Comparison of ENCODE assay signal across 8 mouse cellular contexts in the genomic region with DNA sequence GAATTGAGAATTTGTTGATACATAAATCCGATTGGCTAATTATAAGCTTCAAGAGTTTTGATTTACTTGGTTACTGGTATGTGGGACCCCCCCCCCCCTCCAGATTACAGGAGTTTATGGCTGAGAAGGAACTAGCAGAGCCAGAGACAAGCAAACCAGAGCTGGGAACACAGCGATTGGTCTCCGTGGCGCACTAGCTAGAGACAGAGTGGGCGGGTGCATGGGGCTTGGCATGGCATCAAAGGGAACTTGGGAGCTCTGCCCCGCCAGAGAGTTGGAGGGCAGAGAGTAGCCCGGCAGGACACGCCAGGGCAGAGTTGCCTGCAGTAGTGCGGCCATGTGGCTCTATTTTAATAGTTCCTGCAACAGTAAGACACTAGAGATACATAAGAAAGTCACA. TPM values are rescaled to one million over a fixed set of nuclear protein-coding genes. Genes with fewer than 3 reads are reported as not detected.
DNase-seq lines count a peak whose midpoint lies in the region; ATAC-seq and TF ChIP-seq lines count a peak whose summit lies in the region.

No protein-coding gene starts in this region.

- peak; percentile 18; the same call in 1 of the 2 replicates for TF ChIP-seq POLR2A in small intestine, adult 2 months (IDR thresholded peaks at IDR 0.05; ENCODE audit: low read depth, low read length)

- no peak for TF ChIP-seq CTCF in forebrain, postnatal 0 days (IDR thresholded peaks at IDR 0.05; ENCODE audit: low read depth)
- no peak for TF ChIP-seq CTCF in intestine, postnatal 0 days (IDR thresholded peaks at IDR 0.05; ENCODE audit: low read depth)
- no peak for TF ChIP-seq CTCF in small intestine, adult 2 months (IDR thresholded peaks at IDR 0.05; ENCODE audit: extremely low read depth, insufficient read length, insufficient replicate concordance, low read depth, low read length)

- H3K9ac ChIP-seq in forebrain, postnatal 0 days = no peak overlapping the region
- 0 out of 2 replicates have a peak overlapping the region, but pooled peaks have one; percentile 8 for H3K9ac ChIP-seq in intestine, postnatal 0 days (ENCODE audit: low read depth, low read length)
- H3K9ac ChIP-seq in forebrain, embryonic 12.5 days = no peak overlapping the region

- no peaks in the 10 kb centered on the region for H3K27me3 ChIP-seq in forebrain, postnatal 0 days (ENCODE audit: insufficient read depth, low read length)
- H3K27me3 ChIP-seq in forebrain, embryonic 10.5 days (ENCODE audit: poor library complexity, severe bottlenecking) = no peaks in the 10 kb centered on the region
- no peaks in the 10 kb centered on the region for H3K27me3 ChIP-seq in intestine, postnatal 0 days (replicated peaks; ENCODE audit: control insufficient read depth, insufficient read depth, low read length)
- H3K27me3 ChIP-seq in small intestine, adult 2 months (ENCODE audit: control insufficient read depth, insufficient read depth, low read length) = no peaks in the 10 kb centered on the region
- H3K27me3 ChIP-seq in forebrain, embryonic 12.5 days = no peaks in the 10 kb centered on the region

- intact Hi-C loops in left cerebral cortex, postnatal 4 days (cut with DNase I) = no loop called here

- WGBS in forebrain, postnatal 0 days = 45% methylated on average over 9 of the region's 9 CpGs
- WGBS in forebrain, embryonic 10.5 days = 87% methylated on average over 9 of the region's 9 CpGs
- WGBS in intestine, postnatal 0 days = 48% methylated on average over 9 of the region's 9 CpGs
- WGBS in small intestine, adult 2 months = 21% methylated on average over 9 of the region's 9 CpGs
- WGBS in forebrain, embryonic 12.5 days = 76% methylated on average over 9 of the region's 9 CpGs

- ATAC-seq in forebrain, postnatal 0 days = no peak; the same call in 1 of the 2 replicates
- peak; percentile 55 for ATAC-seq in common myeloid progenitor, adult 5-6 weeks (replicated peaks; ENCODE audit: low read depth, poor library complexity, severe bottlenecking)
- no peak for ATAC-seq in intestine, postnatal 0 days
- ATAC-seq in forebrain, embryonic 12.5 days (ENCODE audit: low FRiP score) = no peak

- peaks cover 22% of the 10 kb centered on the region for H3K36me3 ChIP-seq in forebrain, postnatal 0 days (ENCODE audit: insufficient read depth)
- H3K36me3 ChIP-seq in forebrain, embryonic 10.5 days (replicated peaks) = peaks cover 54% of the 10 kb centered on the region
- H3K36me3 ChIP-seq in intestine, postnatal 0 days (ENCODE audit: control insufficient read depth, insufficient read depth) = peaks cover 38% of the 10 kb centered on the region
- peaks cover 34% of the 10 kb centered on the region for H3K36me3 ChIP-seq in small intestine, adult 2 months (ENCODE audit: control insufficient read depth, insufficient read depth, low read length)
- H3K36me3 ChIP-seq in forebrain, embryonic 12.5 days (replicated peaks) = peaks cover 36% of the 10 kb centered on the region

- no peaks in the 10 kb centered on the region for H3K4me1 ChIP-seq in forebrain, postnatal 0 days (ENCODE audit: insufficient read depth)
- peaks cover 28% of the 10 kb centered on the region for H3K4me1 ChIP-seq in forebrain, embryonic 10.5 days
- H3K4me1 ChIP-seq in intestine, postnatal 0 days (replicated peaks; ENCODE audit: control insufficient read depth, insufficient read depth, low read length) = no peaks in the 10 kb centered on the region
- peaks cover 5% of the 10 kb centered on the region; the same call in 1 of the 2 replicates for H3K4me1 ChIP-seq in small intestine, adult 2 months (ENCODE audit: control insufficient read depth, insufficient read depth, insufficient read length, low read length)
- H3K4me1 ChIP-seq in forebrain, embryonic 12.5 days = peaks cover 15% of the 10 kb centered on the region

- no peak overlapping the region for H3K4me2 ChIP-seq in forebrain, postnatal 0 days (ENCODE audit: low read depth)
- peak overlapping the region; percentile 82 for H3K4me2 ChIP-seq in intestine, postnatal 0 days (replicated peaks; ENCODE audit: low read depth)
- no peak overlapping the region for H3K4me2 ChIP-seq in forebrain, embryonic 12.5 days

- no peak overlapping the region for H3K4me3 ChIP-seq in forebrain, postnatal 0 days (ENCODE audit: low read depth, low read length)
- no peak overlapping the region for H3K4me3 ChIP-seq in forebrain, embryonic 10.5 days
- H3K4me3 ChIP-seq in intestine, postnatal 0 days (ENCODE audit: low read depth, low read length) = no peak overlapping the region
- 0 out of 2 replicates have a peak overlapping the region, but pooled peaks have one; percentile 14 for H3K4me3 ChIP-seq in small intestine, adult 2 months (ENCODE audit: low read depth, low read length)
- H3K4me3 ChIP-seq in forebrain, embryonic 12.5 days (replicated peaks) = no peak overlapping the region

- no peak overlapping the region for H3K27ac ChIP-seq in forebrain, postnatal 0 days (ENCODE audit: low read depth, low read length)
- no peak overlapping the region for H3K27ac ChIP-seq in forebrain, embryonic 10.5 days
- no peak overlapping the region for H3K27ac ChIP-seq in intestine, postnatal 0 days (ENCODE audit: low read depth, low read length)
- H3K27ac ChIP-seq in small intestine, adult 2 months (ENCODE audit: insufficient read depth, low read depth, low read length) = no peak overlapping the region
- no peak overlapping the region for H3K27ac ChIP-seq in forebrain, embryonic 12.5 days

- DNase-seq in forebrain, postnatal 0 days = peak; percentile 63
- no peak for DNase-seq in forebrain, embryonic 10.5 days (ENCODE audit: extremely low spot score, low spot score)
- peak; percentile 84 for DNase-seq in Muller cell, postnatal 12 days (ENCODE audit: inconsistent ontology term)
- DNase-seq in left cerebral cortex, postnatal 4 days = peak; percentile 78

- no peaks in the 10 kb centered on the region for H3K9me3 ChIP-seq in forebrain, postnatal 0 days (ENCODE audit: low read length)
- no peaks in the 10 kb centered on the region for H3K9me3 ChIP-seq in forebrain, embryonic 10.5 days
- H3K9me3 ChIP-seq in intestine, postnatal 0 days (ENCODE audit: control insufficient read depth) = no peaks in the 10 kb centered on the region
- no peaks in the 10 kb centered on the region for H3K9me3 ChIP-seq in forebrain, embryonic 12.5 days

RNA-seq across cellular contexts. Expression of gene Rnpep, which starts 3.2 kb away (rescaled TPM):
- total RNA-seq in forebrain, postnatal 0 days (2014; rRNA removed) = 61.6 and 63.9 TPM in 2 replicates
- polyA plus RNA-seq in forebrain, postnatal 0 days (2015; fragmentation: Nextera tagmentation; extraction: Ambion mirVana) = 43.5 and 49.2 TPM in 2 replicates
- polyA plus RNA-seq in forebrain, embryonic 10.5 days (2016; fragmentation: Nextera tagmentation; extraction: Ambion mirVana) = 92.3 and 94.5 TPM in 2 replicates
- 34.2 and 51.4 TPM in 2 replicates for total RNA-seq in common myeloid progenitor, adult 5-6 weeks (2017)
- polyA plus RNA-seq in intestine, postnatal 0 days (2015; fragmentation: Nextera tagmentation; extraction: Ambion mirVana) = 136 and 141 TPM in 2 replicates
- total RNA-seq in left cerebral cortex, postnatal 4 days (2021) = 10 to 100 TPM; 57.4 to 60.6 TPM
- polyA plus RNA-seq in small intestine, adult 2 months (2012; rRNA removed) = 66.3 and 103 TPM in 2 replicates
- 93.0 and 97.7 TPM in 2 replicates for polyA plus RNA-seq in forebrain, embryonic 12.5 days (2016; fragmentation: Nextera tagmentation; extraction: Ambion mirVana)

RNA-seq across cellular contexts. Expression of gene Elf3, which starts 22.3 kb away (rescaled TPM):
- 0.08 TPM in 1 of 2 replicates, not detected in the other for total RNA-seq in forebrain, postnatal 0 days (2014; rRNA removed)
- 0.21 and 0.31 TPM in 2 replicates for polyA plus RNA-seq in forebrain, postnatal 0 days (2015; fragmentation: Nextera tagmentation; extraction: Ambion mirVana)
- polyA plus RNA-seq in forebrain, embryonic 10.5 days (2016; fragmentation: Nextera tagmentation; extraction: Ambion mirVana) = 3.3 and 4.0 TPM in 2 replicates
- total RNA-seq in common myeloid progenitor, adult 5-6 weeks (2017) = not detected in 2 replicates
- polyA plus RNA-seq in intestine, postnatal 0 days (2015; fragmentation: Nextera tagmentation; extraction: Ambion mirVana) = 159 and 164 TPM in 2 replicates
- under 1 TPM in 1 of 2 experiments, not detected in 1; 0.24 TPM for total RNA-seq in left cerebral cortex, postnatal 4 days (2021)
- 110 and 185 TPM in 2 replicates for polyA plus RNA-seq in small intestine, adult 2 months (2012; rRNA removed)
- 1.3 TPM in 2 replicates for polyA plus RNA-seq in forebrain, embryonic 12.5 days (2016; fragmentation: Nextera tagmentation; extraction: Ambion mirVana)

RNA-seq across cellular contexts. Expression of gene Timm17a, which starts 32.9 kb away (rescaled TPM):
- total RNA-seq in forebrain, postnatal 0 days (2014; rRNA removed) = 29.9 and 36.1 TPM in 2 replicates
- polyA plus RNA-seq in forebrain, postnatal 0 days (2015; fragmentation: Nextera tagmentation; extraction: Ambion mirVana) = 141 and 151 TPM in 2 replicates
- 197 TPM in 2 replicates for polyA plus RNA-seq in forebrain, embryonic 10.5 days (2016; fragmentation: Nextera tagmentation; extraction: Ambion mirVana)
- total RNA-seq in common myeloid progenitor, adult 5-6 weeks (2017) = 18.6 and 29.8 TPM in 2 replicates
- 257 and 271 TPM in 2 replicates for polyA plus RNA-seq in intestine, postnatal 0 days (2015; fragmentation: Nextera tagmentation; extraction: Ambion mirVana)
- total RNA-seq in left cerebral cortex, postnatal 4 days (2021) = 100 to 1,000 TPM; 109 to 112 TPM
- 22.5 and 24.1 TPM in 2 replicates for polyA plus RNA-seq in small intestine, adult 2 months (2012; rRNA removed)
- 142 and 159 TPM in 2 replicates for polyA plus RNA-seq in forebrain, embryonic 12.5 days (2016; fragmentation: Nextera tagmentation; extraction: Ambion mirVana)

RNA-seq across cellular contexts. Expression of gene Lmod1, which starts 44.0 kb away (rescaled TPM):
- 0.31 and 0.52 TPM in 2 replicates for total RNA-seq in forebrain, postnatal 0 days (2014; rRNA removed)
- 0.21 TPM in 2 replicates for polyA plus RNA-seq in forebrain, postnatal 0 days (2015; fragmentation: Nextera tagmentation; extraction: Ambion mirVana)
- polyA plus RNA-seq in forebrain, embryonic 10.5 days (2016; fragmentation: Nextera tagmentation; extraction: Ambion mirVana) = 0.36 and 0.41 TPM in 2 replicates
- not detected in 2 replicates for total RNA-seq in common myeloid progenitor, adult 5-6 weeks (2017)
- 11.8 and 13.5 TPM in 2 replicates for polyA plus RNA-seq in intestine, postnatal 0 days (2015; fragmentation: Nextera tagmentation; extraction: Ambion mirVana)
- total RNA-seq in left cerebral cortex, postnatal 4 days (2021) = under 1 TPM; 0.30 to 0.46 TPM
- polyA plus RNA-seq in small intestine, adult 2 months (2012; rRNA removed) = 13.3 and 16.0 TPM in 2 replicates
- 0.49 and 0.51 TPM in 2 replicates for polyA plus RNA-seq in forebrain, embryonic 12.5 days (2016; fragmentation: Nextera tagmentation; extraction: Ambion mirVana)

Comparison
In these comparisons a context has a peak if more than half of its experiments do, and no peak if none do; other contexts are left out.
1. RNA of gene Elf3, which starts 22.3 kb away (polyA plus RNA-seq): 110 to 185 TPM in small intestine, adult 2 months and 159 to 164 TPM in intestine, postnatal 0 days; 3.3 to 4.0 TPM in forebrain, embryonic 10.5 days, 1.3 TPM in forebrain, embryonic 12.5 days and 0.21 to 0.31 TPM in forebrain, postnatal 0 days; every median in the first group is over 10 times any median in the second.